Mouse (Mus musculus): ENCODE data around the gene Prcc. TPM values are rescaled to one million over a fixed set of nuclear protein-coding genes. Genes with fewer than 3 reads are reported as not detected.
A peak's percentile ranks its signal among the peaks of the same experiment; 100 is the strongest.

Gene Prcc
- 16.6 and 17.7 TPM in 2 replicates for polyA plus RNA-seq (2015; fragmentation: Nextera tagmentation; extraction: Ambion mirVana)

DNA sequence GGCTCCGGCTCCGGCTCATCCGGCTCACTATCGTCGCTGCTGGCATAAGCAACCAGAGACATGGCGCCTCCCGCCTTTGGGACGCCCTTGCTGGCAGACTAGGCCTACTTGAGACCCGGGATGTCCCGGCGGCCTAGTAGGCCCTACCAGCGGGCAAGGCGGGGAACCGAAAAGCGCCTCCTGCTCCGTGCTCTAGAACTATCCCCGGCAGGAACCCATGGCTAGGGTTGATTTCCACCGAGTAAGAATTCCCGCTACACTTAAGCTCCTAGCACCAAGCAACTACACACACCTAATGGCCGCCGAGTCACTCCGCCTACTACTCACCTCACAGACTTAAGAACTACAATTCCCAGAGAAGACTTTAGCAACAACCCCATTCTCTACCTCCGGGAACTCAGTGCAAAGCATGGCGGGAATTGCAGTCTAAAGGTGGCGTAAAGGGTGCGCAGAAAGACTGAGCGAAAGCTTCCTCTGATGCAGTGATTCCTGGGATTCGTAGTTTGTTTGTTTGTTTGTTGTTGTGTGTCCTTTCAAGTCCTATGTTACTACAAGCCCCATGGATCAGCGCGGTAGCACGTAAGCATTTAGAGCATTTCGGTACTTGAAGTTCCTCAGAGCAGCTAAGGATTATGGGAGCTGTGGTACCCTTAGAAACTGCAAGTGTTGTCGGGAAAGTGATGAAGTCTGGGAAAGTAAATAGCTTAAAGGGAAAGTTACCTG, at the start of gene Prcc:
Prcc (minus strand) TSS at position 328 of the 723 bp plus-strand sequence.
- WGBS = 1% methylated on average over 33 of the region's 33 CpGs
- H3K27me3 ChIP-seq = no peaks in the 10 kb centered on the region
- peaks cover 22% of the 10 kb centered on the region for H3K4me1 ChIP-seq (replicated peaks)
- H3K4me2 ChIP-seq = peak within 1 kb of the TSS; percentile 98
- peak; percentile 98 for ATAC-seq (ENCODE audit: low read depth)
- H3K9ac ChIP-seq = peak within 1 kb of the TSS; percentile 97
- no peaks in the 10 kb centered on the region for H3K9me3 ChIP-seq
- H3K4me3 ChIP-seq = peak within 1 kb of the TSS; percentile 99
- peak within 1 kb of the TSS; percentile 89 for H3K27ac ChIP-seq (replicated peaks)
- peaks cover 7% of the 10 kb centered on the region for H3K36me3 ChIP-seq

DNA sequence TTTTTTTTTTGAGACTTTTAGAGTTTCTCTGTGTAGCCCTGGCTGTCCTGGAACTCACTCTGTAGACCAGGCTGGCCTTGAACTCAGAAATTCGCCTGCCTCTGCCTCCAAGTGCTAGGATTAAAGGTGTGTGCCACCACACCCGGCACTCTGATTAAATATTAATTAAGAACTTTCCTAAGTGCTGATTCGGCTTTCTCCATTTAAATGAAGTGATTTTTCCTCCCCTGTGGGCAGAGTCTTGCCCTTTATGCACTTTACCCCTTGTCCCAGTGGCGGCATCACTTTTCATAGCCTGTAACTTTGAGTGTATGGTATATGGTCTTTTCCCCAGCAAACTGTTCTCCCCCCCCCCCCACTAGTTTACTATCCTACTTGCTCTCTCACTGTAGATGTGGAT, 49.8 kb upstream of the Prcc start:
- 78% methylated on average over 4 of the region's 4 CpGs for WGBS
- peaks cover 70% of the 10 kb centered on the region for H3K36me3 ChIP-seq
- no peaks in the 10 kb centered on the region for H3K9me3 ChIP-seq

DNA sequence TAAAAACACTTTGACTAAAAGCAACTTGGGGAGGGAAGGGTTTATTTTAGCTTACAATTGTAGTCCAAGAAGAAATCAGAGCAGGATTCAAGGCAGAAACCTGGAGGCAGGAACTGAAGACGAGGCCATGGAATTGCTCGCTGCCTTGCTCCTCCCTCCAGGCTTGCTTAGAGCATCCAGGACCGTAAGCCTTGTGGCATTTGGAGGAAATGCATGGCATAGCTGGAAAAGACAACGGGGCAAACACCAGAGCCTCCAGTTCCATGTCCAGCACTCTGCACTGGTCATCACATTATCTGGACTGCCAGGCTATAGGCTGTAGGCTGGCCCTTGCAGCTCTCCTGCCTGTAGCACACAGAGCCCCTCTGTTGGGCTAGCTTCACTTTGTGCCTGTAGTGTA, 49.1 kb upstream of the Prcc start:
- no peaks in the 10 kb centered on the region for H3K27me3 ChIP-seq

More for the DNA sequence above, 49.8 kb upstream of the Prcc start:
- Histone ChIP-seq H3K4me3 (no peak overlapping the region), H3K9ac (no peak overlapping the region), H3K4me1 (replicated peaks) (peaks cover 49% of the 10 kb centered on the region), H3K4me2 (no peak overlapping the region), H3K27me3 (no peaks in the 10 kb centered on the region), H3K27ac (replicated peaks) (no peak overlapping the region)
- ATAC-seq (ENCODE audit: low read depth) = no peak

DNA sequence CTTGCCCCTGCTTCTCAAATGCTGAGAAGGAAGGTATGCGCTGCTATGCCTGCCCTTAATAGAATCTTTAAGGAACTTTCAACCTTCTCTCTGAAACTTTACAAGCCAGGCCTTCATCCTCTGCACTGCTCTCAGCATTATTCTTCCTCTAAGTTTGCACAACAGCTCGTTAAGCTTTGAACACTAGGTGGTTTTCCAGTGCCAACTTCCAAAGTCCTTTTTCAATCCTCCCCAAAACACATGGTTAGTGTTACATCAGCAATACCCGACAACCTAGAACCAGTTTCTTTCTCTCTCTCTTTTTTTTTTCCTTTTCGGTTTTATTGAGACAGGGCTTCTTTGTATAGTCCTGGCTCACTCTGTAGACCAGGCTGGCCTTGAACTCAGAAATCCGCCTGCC, 48.6 kb upstream of the Prcc start:
- H3K9me3 ChIP-seq = no peaks in the 10 kb centered on the region
- WGBS = 86% methylated on average over 5 of the region's 5 CpGs
- H3K36me3 ChIP-seq = peaks cover 59% of the 10 kb centered on the region
- no peak for ATAC-seq (ENCODE audit: low read depth)
- peaks cover 55% of the 10 kb centered on the region for H3K4me1 ChIP-seq (replicated peaks)
- H3K9ac ChIP-seq = peak overlapping the region; percentile 31; the same call in 1 of the 2 replicates
- no peak overlapping the region for H3K4me3 ChIP-seq
- H3K27ac ChIP-seq (replicated peaks) = no peak overlapping the region
- no peaks in the 10 kb centered on the region for H3K27me3 ChIP-seq
- no peak overlapping the region for H3K4me2 ChIP-seq

More for the DNA sequence above, 49.1 kb upstream of the Prcc start:
- Histone ChIP-seq H3K36me3 (peaks cover 63% of the 10 kb centered on the region), H3K4me3 (no peak overlapping the region), H3K4me2 (no peak overlapping the region), H3K4me1 (replicated peaks) (peaks cover 50% of the 10 kb centered on the region), H3K9me3 (no peaks in the 10 kb centered on the region), H3K9ac (peak overlapping the region; percentile 31; the same call in 1 of the 2 replicates), H3K27ac (replicated peaks) (no peak overlapping the region)
- ATAC-seq (ENCODE audit: low read depth) = no peak
- WGBS = 68% methylated on average over 4 of the region's 4 CpGs

DNA sequence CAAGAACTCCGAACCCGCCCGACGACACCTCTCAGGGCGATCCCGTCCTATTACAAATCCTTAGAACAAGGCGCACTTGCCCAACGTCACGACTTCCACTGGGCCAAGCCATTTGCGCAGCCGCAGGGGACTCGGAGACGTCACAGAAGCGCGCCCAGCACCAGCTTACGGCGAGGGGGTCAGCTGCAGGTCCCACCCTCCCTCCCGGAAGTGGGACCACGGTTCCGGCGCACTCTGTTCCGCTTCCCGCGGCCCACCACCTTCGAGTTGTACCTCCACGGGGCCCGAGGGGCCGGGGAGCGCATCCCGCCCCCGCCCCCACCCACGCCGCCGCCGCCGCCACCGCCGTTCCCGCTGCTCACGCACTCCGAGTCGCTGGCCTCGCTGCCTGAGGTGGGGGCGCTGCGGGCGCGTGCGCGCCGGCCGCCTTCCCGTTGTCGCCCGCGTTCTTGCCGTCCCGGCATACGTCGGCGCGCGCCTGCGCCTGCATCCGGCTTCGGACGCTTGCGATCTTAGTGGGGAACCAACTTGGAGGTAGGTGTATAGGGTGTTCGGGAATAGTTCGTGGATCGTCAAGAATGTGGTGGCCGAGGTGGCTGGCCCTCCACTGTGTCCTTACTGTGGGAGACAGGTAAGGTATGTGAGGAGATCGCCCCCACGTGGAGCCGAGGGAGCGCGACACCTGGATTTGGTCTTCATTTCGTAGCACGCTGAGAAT, 44.8 kb upstream of the Prcc start, which contains the start of the genes Isg20l2 and Rrnad1:
Isg20l2 (plus strand) TSS at position 237 of the 718 bp plus-strand sequence.
Rrnad1 (minus strand) TSS at position 640 of the 718 bp plus-strand sequence.
- H3K4me2 ChIP-seq = peak within 1 kb of the TSS; percentile 80
- H3K4me3 ChIP-seq = peak within 1 kb of the TSS; percentile 86
- peak; percentile 96 for ATAC-seq (ENCODE audit: low read depth)
- H3K27me3 ChIP-seq = no peaks in the 10 kb centered on the region
- H3K9me3 ChIP-seq = no peaks in the 10 kb centered on the region
- 2% methylated on average over 76 of the region's 78 CpGs for WGBS
- peak within 1 kb of the TSS; percentile 92 for H3K27ac ChIP-seq (replicated peaks)
- peak within 1 kb of the TSS; percentile 92 for H3K9ac ChIP-seq
- peaks cover 54% of the 10 kb centered on the region for H3K36me3 ChIP-seq
- peaks cover 52% of the 10 kb centered on the region for H3K4me1 ChIP-seq (replicated peaks)

DNA sequence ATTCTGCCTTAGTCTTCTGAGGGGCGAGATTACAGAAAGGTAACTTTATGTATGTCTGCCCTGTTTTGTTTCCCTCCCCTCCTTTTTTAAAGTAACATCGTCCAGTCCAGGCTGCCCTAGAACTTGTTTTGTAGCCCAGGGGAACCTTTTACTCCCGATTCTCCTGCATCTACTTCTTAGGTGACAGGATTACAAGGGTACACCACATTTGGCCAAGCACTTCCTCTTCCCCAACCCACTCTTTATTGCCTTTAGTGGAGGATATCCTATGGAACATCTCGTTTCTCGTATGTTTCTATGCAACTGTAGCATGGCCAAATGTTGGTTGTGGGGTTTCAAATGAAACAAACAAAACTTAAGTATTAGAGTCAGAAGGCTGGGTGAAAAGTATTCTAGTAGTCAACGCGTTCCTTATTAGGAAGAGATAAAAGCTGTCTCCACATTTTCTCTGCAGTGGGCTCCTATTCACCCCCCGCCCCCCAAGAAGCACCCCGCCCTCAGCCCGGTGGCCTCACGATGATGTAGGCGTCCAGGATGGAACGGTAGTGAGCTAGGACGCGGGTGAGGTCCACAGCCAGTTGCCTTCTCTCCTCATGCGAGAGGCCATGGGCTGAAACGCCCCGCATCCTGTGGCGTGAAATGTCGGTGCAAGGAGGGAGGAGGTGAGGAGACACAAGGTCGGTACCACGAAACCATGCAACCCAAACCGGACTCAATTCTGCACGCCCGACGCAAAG, 44.1 kb upstream of the Prcc start:
- ATAC-seq (ENCODE audit: low read depth) = peak; percentile 65
- Histone ChIP-seq H3K9me3 (no peaks in the 10 kb centered on the region), H3K4me3 (peak overlapping the region; percentile 86), H3K9ac (peak overlapping the region; percentile 92), H3K36me3 (peaks cover 57% of the 10 kb centered on the region), H3K4me2 (peak overlapping the region; percentile 80), H3K4me1 (replicated peaks) (peaks cover 45% of the 10 kb centered on the region), H3K27me3 (no peaks in the 10 kb centered on the region), H3K27ac (replicated peaks) (peak overlapping the region; percentile 92)
- WGBS = 6% methylated on average over 26 of the region's 26 CpGs

DNA sequence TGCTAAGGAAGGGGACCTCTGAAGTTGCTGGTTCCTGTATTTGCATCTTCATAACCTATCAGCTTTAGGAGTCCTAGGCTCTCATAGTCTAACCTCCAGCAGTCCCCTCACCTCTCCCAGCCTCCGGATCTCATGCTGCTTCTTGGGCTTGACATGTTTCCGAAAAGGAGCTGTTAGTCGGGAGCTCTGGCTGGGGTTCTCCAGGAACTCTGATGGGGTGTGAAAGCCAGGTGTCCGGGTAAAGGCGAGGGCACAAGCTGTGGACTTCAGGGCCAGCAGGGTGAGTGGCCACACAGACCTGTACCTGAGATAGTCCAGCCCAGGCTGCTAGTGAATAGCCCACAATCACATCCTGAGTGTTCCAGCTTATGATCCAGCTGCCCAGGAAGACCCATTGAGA, 42.0 kb upstream of the Prcc start:
- Histone ChIP-seq H3K4me3 (no peak overlapping the region), H3K4me2 (no peak overlapping the region), H3K4me1 (replicated peaks) (peaks cover 31% of the 10 kb centered on the region), H3K36me3 (peaks cover 61% of the 10 kb centered on the region), H3K9me3 (no peaks in the 10 kb centered on the region), H3K9ac (no peak overlapping the region), H3K27ac (replicated peaks) (no peak overlapping the region), H3K27me3 (no peaks in the 10 kb centered on the region)
- no peak for ATAC-seq (ENCODE audit: low read depth)
- 91% methylated on average over 5 of the region's 5 CpGs for WGBS

DNA sequence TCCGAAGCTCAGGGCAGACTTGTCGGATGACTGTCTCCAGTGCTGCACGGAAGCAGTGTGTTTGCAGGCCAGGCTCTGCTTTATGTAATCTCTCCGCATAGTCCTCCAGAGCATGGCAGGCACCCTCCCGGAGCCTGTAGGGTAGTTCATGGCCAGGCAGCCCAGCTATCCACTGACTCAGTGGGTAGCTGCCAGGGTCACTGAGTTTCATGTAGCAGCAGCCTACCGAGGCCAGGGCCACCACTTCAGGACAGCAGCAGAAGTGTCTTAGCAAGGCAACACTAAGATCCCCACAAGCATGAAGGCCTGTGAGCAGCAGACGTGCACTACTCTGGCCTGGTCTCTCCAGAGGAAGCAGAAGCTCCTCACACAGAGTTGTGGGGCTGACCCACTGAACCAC, 39.6 kb upstream of the Prcc start:
- Histone ChIP-seq H3K27me3 (no peaks in the 10 kb centered on the region), H3K4me2 (no peak overlapping the region), H3K36me3 (peaks cover 63% of the 10 kb centered on the region), H3K4me1 (replicated peaks) (peaks cover 26% of the 10 kb centered on the region), H3K4me3 (no peak overlapping the region), H3K9me3 (no peaks in the 10 kb centered on the region), H3K9ac (no peak overlapping the region), H3K27ac (replicated peaks) (no peak overlapping the region)
- 87% methylated on average over 7 of the region's 7 CpGs for WGBS
- ATAC-seq (ENCODE audit: low read depth) = no peak

DNA sequence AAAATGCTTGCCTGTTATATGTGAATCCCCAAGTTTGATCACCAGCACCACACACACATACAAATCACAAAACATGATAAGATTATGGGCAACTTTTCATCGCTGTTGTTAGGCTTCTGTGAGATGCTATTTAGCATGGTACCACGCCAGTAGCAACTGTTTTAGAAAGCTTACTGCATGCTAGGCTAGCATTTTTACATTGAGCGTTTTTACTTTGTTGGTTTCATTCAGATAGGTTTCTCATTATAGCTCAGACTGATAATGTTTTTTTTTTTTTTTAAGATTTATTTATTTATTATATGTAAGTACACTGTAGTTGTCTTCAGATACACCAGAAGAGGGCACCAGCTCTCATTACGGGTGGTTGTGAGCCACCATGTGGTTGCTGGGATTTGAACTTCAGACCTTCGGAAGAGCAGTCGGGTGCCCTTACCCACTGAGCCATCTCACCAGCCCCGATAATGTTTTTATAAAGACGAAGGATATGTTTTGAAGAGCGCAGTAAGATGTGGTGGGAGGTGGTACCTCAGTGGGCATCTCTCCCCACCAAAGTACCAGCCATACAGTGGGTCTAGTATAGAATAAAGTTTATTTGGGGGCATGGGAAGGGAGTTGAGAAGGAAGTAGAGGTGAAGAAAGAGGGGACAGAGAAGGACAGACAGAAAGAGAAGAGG, 35.0 kb upstream of the Prcc start:
- H3K9ac ChIP-seq = peak overlapping the region; percentile 80
- ATAC-seq (ENCODE audit: low read depth) = no peak
- no peaks in the 10 kb centered on the region for H3K27me3 ChIP-seq
- H3K36me3 ChIP-seq = peaks cover 61% of the 10 kb centered on the region
- peaks cover 22% of the 10 kb centered on the region for H3K4me1 ChIP-seq (replicated peaks)
- H3K9me3 ChIP-seq = no peaks in the 10 kb centered on the region
- H3K4me2 ChIP-seq = peak overlapping the region; percentile 89
- H3K27ac ChIP-seq (replicated peaks) = no peak overlapping the region
- 70% methylated on average over 9 of the region's 9 CpGs for WGBS
- peak overlapping the region; percentile 80 for H3K4me3 ChIP-seq

DNA sequence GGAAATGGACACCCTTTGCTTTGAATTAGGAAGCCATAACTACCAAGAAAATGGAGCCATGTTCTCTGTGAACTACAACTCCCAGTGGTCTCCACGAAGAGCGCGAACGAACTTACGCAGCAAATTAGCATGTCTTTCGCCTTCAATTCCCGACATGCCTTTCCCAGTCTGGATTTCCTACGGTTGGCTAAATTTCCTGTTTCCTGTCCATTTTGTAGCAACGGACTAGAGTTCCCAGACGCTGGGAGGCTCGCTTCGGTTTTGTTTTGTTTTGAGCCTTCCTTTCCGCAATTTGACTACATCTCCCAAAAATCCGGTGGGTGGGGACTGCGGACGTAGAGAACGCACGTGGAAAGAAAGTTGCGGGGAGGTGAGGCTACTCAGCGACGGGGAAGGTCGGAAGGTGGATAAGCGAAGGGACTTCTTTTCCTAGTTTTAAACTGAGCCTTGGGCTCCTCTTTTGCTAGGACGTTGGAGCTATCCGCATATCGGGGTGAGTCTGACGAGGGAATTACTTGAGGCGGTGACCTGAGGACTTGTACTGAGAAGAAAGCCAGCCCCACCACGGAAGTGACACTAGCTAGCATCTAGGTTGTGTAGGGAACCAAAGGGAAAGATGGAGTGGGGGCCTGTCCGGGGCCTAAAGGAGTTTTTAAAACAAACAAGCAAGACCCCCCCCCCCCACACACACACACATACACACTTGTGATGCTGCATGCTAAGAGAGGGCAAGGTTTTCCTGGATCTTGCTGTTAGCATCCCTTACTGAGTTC, 34.1 kb upstream of the Prcc start, which contains the start of gene Mrpl24:
Mrpl24 (plus strand) TSS at position 171 of the 773 bp plus-strand sequence.
- Histone ChIP-seq H3K4me2 (peak within 1 kb of the TSS; percentile 89), H3K4me1 (replicated peaks) (peaks cover 22% of the 10 kb centered on the region), H3K9me3 (no peaks in the 10 kb centered on the region), H3K9ac (peak within 1 kb of the TSS; percentile 80), H3K4me3 (peak within 1 kb of the TSS; percentile 80), H3K36me3 (peaks cover 61% of the 10 kb centered on the region), H3K27me3 (no peaks in the 10 kb centered on the region), H3K27ac (replicated peaks) (peak within 1 kb of the TSS; percentile 83)
- under 1% methylated on average over 30 of the region's 30 CpGs for WGBS
- ATAC-seq (ENCODE audit: low read depth) = peak; percentile 82

DNA sequence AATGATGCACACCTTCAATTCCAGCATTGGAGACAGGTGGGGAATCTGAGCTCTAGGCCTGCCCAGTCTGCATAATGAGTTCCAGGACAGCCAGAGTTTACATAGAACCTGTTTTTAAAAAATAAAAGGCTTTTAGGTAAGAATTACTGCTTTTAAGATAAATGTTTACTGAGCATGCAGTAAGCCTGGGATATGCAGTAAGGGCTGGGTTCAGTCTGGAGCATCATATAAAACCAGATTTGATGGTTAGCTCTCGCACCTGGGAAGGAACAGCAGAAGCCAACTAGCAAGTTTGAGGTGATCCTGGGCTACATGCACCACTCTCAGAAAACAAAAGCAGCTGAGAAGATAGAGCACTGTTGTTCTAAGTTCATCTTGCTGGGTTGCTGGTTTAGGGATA, 33.1 kb upstream of the Prcc start:
- H3K4me3 ChIP-seq = no peak overlapping the region
- ATAC-seq (ENCODE audit: low read depth) = no peak
- H3K4me2 ChIP-seq = peak overlapping the region; percentile 89
- H3K27me3 ChIP-seq = no peaks in the 10 kb centered on the region
- H3K36me3 ChIP-seq = peaks cover 61% of the 10 kb centered on the region
- H3K9me3 ChIP-seq = no peaks in the 10 kb centered on the region
- peak overlapping the region; percentile 49; the same call in 1 of the 2 replicates for H3K27ac ChIP-seq (replicated peaks)
- peaks cover 22% of the 10 kb centered on the region for H3K4me1 ChIP-seq (replicated peaks)
- H3K9ac ChIP-seq = no peak overlapping the region
- WGBS = 92% methylated on average over 1 of the region's 1 CpGs
